Mouse (Mus musculus): ENCODE results near the gene Trim65. TPM values are rescaled to one million over a fixed set of nuclear protein-coding genes. Genes with fewer than 3 reads are reported as not detected.
A peak's percentile ranks its signal among the peaks of the same experiment; 100 is the strongest.

The Trim65 gene
- 6.2 and 6.3 TPM in 2 replicates for polyA plus RNA-seq (2012; rRNA removed)

DNA sequence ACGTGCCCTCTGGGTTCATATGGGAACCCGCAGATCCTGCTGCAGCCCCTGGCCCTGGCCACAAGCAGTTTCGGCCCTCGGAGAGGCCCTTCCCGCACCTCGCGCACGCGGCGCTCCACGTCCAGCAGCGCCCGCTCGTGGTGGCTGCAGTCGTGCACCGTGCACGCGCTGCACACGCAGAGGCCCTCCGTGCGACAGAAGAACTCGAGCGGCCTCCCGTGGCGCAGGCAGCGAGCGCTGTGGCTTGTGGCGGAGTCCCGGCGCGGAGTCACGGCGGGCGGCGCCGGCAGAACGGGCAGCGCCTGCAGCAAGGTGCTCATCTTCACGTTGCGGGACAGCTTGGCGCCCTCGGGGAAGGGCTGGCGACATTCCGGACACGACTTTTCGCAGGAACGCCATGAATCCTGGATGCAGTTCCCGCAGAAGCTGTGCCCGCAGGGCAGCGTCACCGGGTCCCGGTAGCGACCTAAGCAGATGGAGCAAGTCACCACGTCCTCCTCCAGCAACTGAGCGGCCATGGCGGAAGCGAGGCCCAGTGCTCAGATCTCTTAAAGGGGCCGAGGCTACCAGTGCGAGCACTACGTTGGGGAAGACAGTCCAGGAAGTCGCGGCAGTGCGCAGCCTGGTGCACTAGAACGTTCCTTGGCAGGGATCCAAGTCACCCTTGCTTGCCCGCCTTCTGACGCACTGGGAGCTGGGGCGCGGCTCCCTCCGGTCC, at the start of gene Trim65:
Trim65 (minus strand) TSS at position 641 of the 718 bp plus-strand sequence.
- peak; percentile 58 to 89 for DNase-seq (ENCODE audit: extremely low spot score in 1 of 2, low spot score in 1 of 2)

- peak in 1 of 2 experiments; percentile 31 for DNase-seq (ENCODE audit: extremely low spot score in 1 of 2, low spot score in 1 of 2)
Observed at GRCm38 (mm10) chr11:116178411-116179121, 47.6 kb upstream of the Trim65 start.

- DNase-seq (ENCODE audit: extremely low spot score in 1 of 2, low spot score in 1 of 2), result no peak
Observed at GRCm38 (mm10) chr11:116176010-116176409, 45.1 kb upstream of the Trim65 start.

GRCm38 (mm10) chr11:116174775-116175448, 44.0 kb upstream of the Trim65 start:
- no peak for DNase-seq (ENCODE audit: extremely low spot score in 1 of 2, low spot score in 1 of 2)

- no peak for DNase-seq (ENCODE audit: extremely low spot score in 1 of 2, low spot score in 1 of 2)
Observed at GRCm38 (mm10) chr11:116171959-116172358, 41.0 kb upstream of the Trim65 start.

- DNase-seq (ENCODE audit: extremely low spot score in 1 of 2, low spot score in 1 of 2), result no peak
Observed at GRCm38 (mm10) chr11:116170003-116170800, 39.3 kb upstream of the Trim65 start.

- no peak for DNase-seq (ENCODE audit: extremely low spot score in 1 of 2, low spot score in 1 of 2)
Observed at GRCm38 (mm10) chr11:116169214-116169613, 38.3 kb upstream of the Trim65 start.

GRCm38 (mm10) chr11:116167884-116168439, 37.0 kb upstream of the Trim65 start, which contains the start of gene Fbf1:
Gene Fbf1 (minus strand): TSS chr11:116168166.
- DNase-seq (ENCODE audit: extremely low spot score in 1 of 2, low spot score in 1 of 2), result peak; percentile 94 to 98

DNA sequence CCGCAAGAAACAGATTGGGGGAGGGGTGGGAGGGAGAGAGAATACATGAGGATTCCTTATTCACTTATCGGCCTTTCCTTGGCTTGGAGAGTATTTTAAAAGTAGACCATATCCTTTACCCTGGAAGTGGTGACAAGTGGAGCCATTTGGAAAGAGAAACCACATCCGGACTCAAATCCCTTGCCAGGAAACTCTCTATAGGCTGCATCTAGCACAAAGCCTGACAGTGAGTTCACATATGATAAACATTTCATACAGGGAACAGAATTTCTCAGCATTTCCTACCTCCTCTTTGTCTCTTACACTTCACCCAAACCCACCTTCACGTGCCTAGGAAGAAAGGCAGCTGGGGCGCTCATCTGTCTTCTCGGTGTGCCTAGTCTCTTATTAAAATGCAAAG, 36.3 kb upstream of the Trim65 start:
- DNase-seq (ENCODE audit: extremely low spot score in 1 of 2, low spot score in 1 of 2), result no peak

- no peak for DNase-seq (ENCODE audit: extremely low spot score in 1 of 2, low spot score in 1 of 2)
Observed at GRCm38 (mm10) chr11:116163002-116163401, 32.1 kb upstream of the Trim65 start.

DNA sequence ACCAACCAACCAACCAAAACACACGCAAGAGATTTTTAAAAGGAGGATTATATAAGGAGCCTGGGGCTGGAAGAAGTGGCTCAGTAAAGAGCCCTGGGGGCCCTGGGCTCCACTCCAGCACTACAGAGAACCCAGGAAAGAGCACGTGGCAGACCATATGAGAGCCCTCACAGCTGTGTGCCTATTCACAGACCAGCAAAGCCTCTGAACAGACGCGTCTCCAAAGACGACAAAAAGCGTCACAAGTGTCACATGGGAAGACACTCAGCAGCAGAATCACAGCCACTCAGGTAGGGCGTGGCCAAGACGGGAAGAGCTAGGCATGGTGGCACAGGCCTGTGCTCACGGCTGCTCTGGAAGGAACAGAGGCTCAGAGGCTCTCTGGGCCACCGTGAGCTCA, 31.2 kb upstream of the Trim65 start:
- peak; percentile 59 to 64 for DNase-seq (ENCODE audit: extremely low spot score in 1 of 2, low spot score in 1 of 2)

- no peak for DNase-seq (ENCODE audit: extremely low spot score in 1 of 2, low spot score in 1 of 2)
Observed at GRCm38 (mm10) chr11:116161312-116161711, 30.4 kb upstream of the Trim65 start.

DNA sequence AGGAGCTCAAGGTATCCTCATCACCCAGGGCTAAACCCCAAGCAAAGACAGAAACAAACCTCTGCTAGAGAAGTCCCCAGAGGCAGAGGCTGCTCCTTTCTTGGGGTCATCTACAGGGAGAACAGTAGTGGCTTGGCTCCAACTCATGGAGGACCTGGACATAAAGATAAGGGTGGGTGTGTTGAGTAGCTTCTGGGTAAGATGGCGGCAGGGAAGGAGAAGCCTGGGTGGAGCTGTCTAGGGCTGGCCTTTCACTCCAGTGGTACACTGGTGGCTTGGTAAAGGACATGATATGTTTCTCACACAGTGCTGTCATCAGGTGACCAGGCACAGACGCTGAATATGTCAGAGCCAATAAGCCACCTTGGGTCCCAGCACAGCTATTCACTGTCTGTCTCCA, 20.0 kb upstream of the Trim65 start:
- no peak for DNase-seq (ENCODE audit: extremely low spot score in 1 of 2, low spot score in 1 of 2)

GRCm38 (mm10) chr11:116149341-116149740, 18.4 kb upstream of the Trim65 start:
- no peak for DNase-seq (ENCODE audit: extremely low spot score in 1 of 2, low spot score in 1 of 2)

- peak; percentile 44 to 71 for DNase-seq (ENCODE audit: extremely low spot score in 1 of 2, low spot score in 1 of 2)
Observed at GRCm38 (mm10) chr11:116148761-116149221, 17.9 kb upstream of the Trim65 start.

GRCm38 (mm10) chr11:116146294-116146985, 15.5 kb upstream of the Trim65 start:
- DNase-seq (ENCODE audit: extremely low spot score in 1 of 2, low spot score in 1 of 2), result peak; percentile 69 to 82

GRCm38 (mm10) chr11:116145481-116146293, 14.8 kb upstream of the Trim65 start:
- no peak for DNase-seq (ENCODE audit: extremely low spot score in 1 of 2, low spot score in 1 of 2)

DNA sequence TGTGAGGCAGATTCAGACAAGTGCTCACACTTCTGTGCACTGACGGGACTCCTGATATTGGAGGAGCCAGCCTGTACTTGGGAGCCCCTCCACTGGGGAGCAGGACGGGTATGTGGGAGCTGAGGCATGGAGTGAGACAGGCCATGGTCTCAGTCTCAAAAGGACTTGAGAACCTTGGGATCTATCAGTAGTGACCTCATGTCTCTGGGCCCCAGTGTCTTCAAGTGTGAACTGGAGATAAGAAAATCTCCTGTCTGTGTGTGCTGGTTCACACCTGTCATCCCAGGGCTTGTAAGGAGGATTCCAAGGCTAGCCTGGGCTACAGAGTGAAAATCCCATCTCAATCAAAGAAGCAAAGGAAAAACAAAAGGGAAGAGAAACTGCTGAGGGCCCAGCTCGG, 12.5 kb upstream of the Trim65 start:
- DNase-seq (ENCODE audit: extremely low spot score in 1 of 2, low spot score in 1 of 2), result no peak

Data from frontal cortex, adult 2 months (tissue).